Mouse (Mus musculus) B cell, adult 62 days (primary cell): ENCODE data around the gene Cyp2j7. TPM values are rescaled to one million over a fixed set of nuclear protein-coding genes. Genes with fewer than 3 reads are reported as not detected.

Source experiments
- total RNA-seq: library from RNA; stranded (reverse); gene quantifications from 4 replicates; pipeline ENCODE4 v1.2.4, GENCODE M21; 2023

Cyp2j7 gene
- total RNA-seq = not detected in 4 replicates

DNA sequence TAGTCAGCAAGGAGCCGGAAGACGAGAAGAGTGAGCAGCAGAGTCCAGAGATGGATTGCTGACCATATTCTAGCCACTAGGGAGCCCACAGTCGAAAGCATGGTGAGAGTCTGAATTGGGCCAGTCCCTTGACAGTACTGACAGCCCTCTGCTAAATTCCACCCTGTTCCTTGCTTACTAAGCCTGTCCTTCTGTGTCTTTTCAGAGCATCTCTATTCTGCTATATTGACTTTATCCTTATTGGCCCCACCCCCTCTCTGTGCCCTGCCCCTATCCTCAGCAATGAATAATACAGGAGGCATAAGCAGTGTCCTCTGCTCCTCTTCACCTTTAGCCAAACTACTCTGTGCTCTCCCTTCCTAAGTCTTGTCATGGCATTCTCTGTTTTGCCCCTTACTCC, at the start of gene Cyp2j7:
TSS of gene Cyp2j7 (minus strand) at position 101 of the 400 bp plus-strand sequence.

Other genes with a start within 250 kb of the Cyp2j7 start
- gene Cyp2j13, start 159.1 kb downstream of the Cyp2j7 start, total RNA-seq = not detected in 4 replicates
- gene Cyp2j12, start 95.5 kb downstream of the Cyp2j7 start, total RNA-seq = not detected in 4 replicates
- gene Cyp2j11, start 112.0 kb upstream of the Cyp2j7 start, total RNA-seq = not detected in 4 replicates